Mouse (Mus musculus): ENCODE data around the gene Sbno2. TPM values are rescaled to one million over a fixed set of nuclear protein-coding genes. Genes with fewer than 3 reads are reported as not detected.

The Sbno2 gene
- polyA plus RNA-seq, 1 experiment from 2014 or later: 8.7 TPM

DNA sequence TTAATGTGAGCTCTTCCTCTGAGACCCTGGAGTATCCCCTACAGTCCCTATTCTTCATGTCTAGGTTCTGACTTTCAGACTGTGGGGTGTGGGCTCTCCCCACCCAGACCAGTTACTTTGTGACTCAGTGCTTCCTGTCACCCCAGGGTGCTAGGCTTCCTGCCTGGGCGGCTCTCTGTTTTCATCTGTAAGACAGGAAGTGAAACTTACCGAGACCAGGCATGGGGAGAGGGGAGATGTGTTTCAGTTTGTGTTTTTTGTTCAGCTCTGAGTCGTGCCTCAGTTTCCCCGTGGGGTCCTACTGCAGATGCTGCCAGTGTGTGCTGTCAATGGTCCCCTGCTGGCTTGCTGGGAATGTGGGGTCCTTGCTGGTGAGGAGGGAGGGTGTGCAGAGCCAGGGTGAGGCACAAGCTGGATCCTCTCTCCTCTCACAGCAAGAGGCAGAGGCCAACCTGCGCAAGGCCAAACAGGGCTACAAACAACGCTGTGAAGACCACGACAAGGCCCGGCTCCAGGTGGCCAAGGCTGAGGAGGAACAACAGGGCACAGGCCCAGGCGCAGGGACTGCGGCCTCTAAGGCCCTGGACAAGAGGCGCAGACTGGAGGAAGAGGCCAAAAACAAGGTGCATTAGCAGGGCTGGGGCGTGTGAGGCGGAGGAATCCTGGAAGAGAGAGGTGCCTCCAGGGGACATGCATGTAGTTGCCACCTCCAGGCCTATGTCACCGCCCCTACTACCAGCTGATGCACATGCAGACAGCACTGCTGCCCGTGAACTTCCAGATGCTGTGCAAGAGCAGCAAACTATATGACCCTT is 80.9 kb downstream of the Sbno2 start:
- no peak overlapping the region for H3K4me3 ChIP-seq (ENCODE audit: low read depth, low read length)
- ATAC-seq (0 out of 2 replicates have a peak, but pooled peaks have one; percentile 8), DNase-seq (no peak)
- H3K27ac ChIP-seq (ENCODE audit: low read depth): peak overlapping the region; percentile 59
- H3K9ac ChIP-seq (replicated peaks): peak overlapping the region; percentile 28; the same call in 1 of the 2 replicates
- 69% methylated on average over 15 of the region's 15 CpGs for WGBS (ENCODE audit: insufficient replicate concordance)
- H3K4me1 ChIP-seq (ENCODE audit: insufficient read depth): peaks cover 22% of the 10 kb centered on the region
- H3K4me2 ChIP-seq (ENCODE audit: low read depth, low read length): peak overlapping the region; percentile 16; the same call in 1 of the 2 replicates
- H3K9me3 ChIP-seq (ENCODE audit: low read length): no peaks in the 10 kb centered on the region
- TF ChIP-seq CTCF (IDR thresholded peaks at IDR 0.05; ENCODE audit: low read depth): no peak
- no peak for TF ChIP-seq EP300 (IDR thresholded peaks at IDR 0.05; ENCODE audit: low read depth)
- peaks cover 59% of the 10 kb centered on the region for H3K36me3 ChIP-seq (replicated peaks; ENCODE audit: insufficient read depth, low read length)
- peaks cover 4% of the 10 kb centered on the region; the same call in 1 of the 2 replicates for H3K27me3 ChIP-seq (ENCODE audit: insufficient read depth, low read length)

DNA sequence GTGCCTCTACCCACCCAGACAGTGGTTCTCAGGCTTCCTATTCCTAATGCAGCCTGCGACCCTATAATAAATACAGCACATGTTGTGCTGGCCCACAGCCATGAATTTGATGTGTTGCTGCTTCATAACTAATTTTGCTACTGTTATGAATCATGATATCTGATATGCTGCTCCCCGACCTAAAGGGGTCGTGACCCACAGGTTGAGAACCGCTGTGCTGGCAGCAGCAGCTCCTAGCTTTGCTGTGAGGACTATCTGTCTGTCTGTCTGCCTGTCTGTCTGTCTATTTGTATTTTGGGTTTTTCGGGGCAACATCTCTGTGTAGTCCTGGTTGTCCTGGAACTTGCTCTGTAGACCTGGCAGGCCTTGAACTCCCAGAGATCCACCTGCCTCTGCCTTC is 81.6 kb downstream of the Sbno2 start:
- Histone ChIP-seq H3K9ac (replicated peaks) (no peak overlapping the region; the same call in 1 of the 2 replicates), H3K9me3 (ENCODE audit: low read length) (no peaks in the 10 kb centered on the region), H3K36me3 (replicated peaks; ENCODE audit: insufficient read depth, low read length) (peaks cover 54% of the 10 kb centered on the region), H3K27me3 (ENCODE audit: insufficient read depth, low read length) (peaks cover 4% of the 10 kb centered on the region; the same call in 1 of the 2 replicates), H3K27ac (ENCODE audit: low read depth) (peak overlapping the region; percentile 59), H3K4me1 (ENCODE audit: insufficient read depth) (peaks cover 29% of the 10 kb centered on the region), H3K4me2 (ENCODE audit: low read depth, low read length) (peak overlapping the region; percentile 16; the same call in 1 of the 2 replicates), H3K4me3 (ENCODE audit: low read depth, low read length) (no peak overlapping the region)
- WGBS (ENCODE audit: insufficient replicate concordance): 71% methylated on average over 5 of the region's 5 CpGs
- DNase-seq (no peak), ATAC-seq (no peak)
- TF ChIP-seq CTCF (IDR thresholded peaks at IDR 0.05; ENCODE audit: low read depth): no peak
- no peak for TF ChIP-seq EP300 (IDR thresholded peaks at IDR 0.05; ENCODE audit: low read depth)

DNA sequence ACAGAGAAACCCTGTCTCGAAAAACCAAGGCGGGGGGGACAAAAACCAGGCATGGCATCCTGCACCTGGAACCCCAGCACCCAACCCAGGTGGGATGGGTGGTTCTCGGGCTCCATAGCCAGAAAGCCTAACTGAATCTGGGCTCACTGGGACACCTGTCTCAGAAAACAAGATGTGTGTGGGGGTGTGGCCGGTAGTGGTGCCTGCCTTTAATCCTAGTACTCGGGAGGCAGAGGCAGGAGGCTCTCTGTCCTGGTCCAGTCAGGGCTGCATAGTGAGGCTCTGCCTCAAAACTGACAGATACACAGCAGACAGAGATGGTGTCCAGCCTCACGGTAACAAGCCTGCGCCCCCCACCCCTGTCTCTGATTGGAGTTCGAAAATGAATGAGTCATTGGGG is 82.6 kb downstream of the Sbno2 start:
- Histone ChIP-seq H3K27ac (ENCODE audit: low read depth) (no peak overlapping the region), H3K4me1 (ENCODE audit: insufficient read depth) (peaks cover 31% of the 10 kb centered on the region), H3K9me3 (ENCODE audit: low read length) (no peaks in the 10 kb centered on the region), H3K36me3 (replicated peaks; ENCODE audit: insufficient read depth, low read length) (peaks cover 49% of the 10 kb centered on the region), H3K9ac (replicated peaks) (no peak overlapping the region), H3K27me3 (ENCODE audit: insufficient read depth, low read length) (peaks cover 4% of the 10 kb centered on the region; the same call in 1 of the 2 replicates), H3K4me2 (ENCODE audit: low read depth, low read length) (no peak overlapping the region), H3K4me3 (ENCODE audit: low read depth, low read length) (no peak overlapping the region)
- 91% methylated on average over 8 of the region's 8 CpGs for WGBS (ENCODE audit: insufficient replicate concordance)
- TF ChIP-seq CTCF (IDR thresholded peaks at IDR 0.05; ENCODE audit: low read depth) (no peak), EP300 (IDR thresholded peaks at IDR 0.05; ENCODE audit: low read depth) (no peak)
- DNase-seq (no peak), ATAC-seq (no peak)

DNA sequence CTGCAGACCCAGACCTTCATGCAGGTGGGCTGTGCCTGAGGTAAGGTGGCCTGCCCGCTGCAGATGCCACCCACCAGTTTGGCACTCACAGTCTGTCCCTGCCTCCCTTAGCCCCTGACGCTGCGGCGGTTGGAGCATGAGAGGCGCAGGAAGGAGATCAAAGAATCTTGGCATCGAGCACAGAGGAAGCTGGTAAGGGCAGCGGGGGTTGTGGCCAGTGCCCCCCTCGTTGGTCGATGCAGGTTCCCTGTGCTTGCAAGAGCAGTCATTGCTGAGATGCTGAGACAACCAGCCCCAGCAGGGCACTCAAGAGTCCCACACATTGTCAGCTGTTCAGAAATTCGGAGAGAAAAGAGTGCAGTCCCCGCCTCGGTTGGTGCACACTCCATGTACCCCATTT is 83.2 kb downstream of the Sbno2 start:
- DNase-seq: no peak
- ATAC-seq: no peak
- Histone ChIP-seq H3K4me3 (ENCODE audit: low read depth, low read length) (no peak overlapping the region), H3K27me3 (ENCODE audit: insufficient read depth, low read length) (peaks cover 4% of the 10 kb centered on the region; the same call in 1 of the 2 replicates), H3K27ac (ENCODE audit: low read depth) (no peak overlapping the region), H3K4me2 (ENCODE audit: low read depth, low read length) (no peak overlapping the region), H3K36me3 (replicated peaks; ENCODE audit: insufficient read depth, low read length) (peaks cover 42% of the 10 kb centered on the region), H3K9me3 (ENCODE audit: low read length) (no peaks in the 10 kb centered on the region), H3K4me1 (ENCODE audit: insufficient read depth) (peaks cover 33% of the 10 kb centered on the region), H3K9ac (replicated peaks) (no peak overlapping the region)
- TF ChIP-seq EP300 (IDR thresholded peaks at IDR 0.05; ENCODE audit: low read depth): no peak
- TF ChIP-seq CTCF (IDR thresholded peaks at IDR 0.05; ENCODE audit: low read depth): no peak
- 80% methylated on average over 12 of the region's 12 CpGs for WGBS (ENCODE audit: insufficient replicate concordance)

DNA sequence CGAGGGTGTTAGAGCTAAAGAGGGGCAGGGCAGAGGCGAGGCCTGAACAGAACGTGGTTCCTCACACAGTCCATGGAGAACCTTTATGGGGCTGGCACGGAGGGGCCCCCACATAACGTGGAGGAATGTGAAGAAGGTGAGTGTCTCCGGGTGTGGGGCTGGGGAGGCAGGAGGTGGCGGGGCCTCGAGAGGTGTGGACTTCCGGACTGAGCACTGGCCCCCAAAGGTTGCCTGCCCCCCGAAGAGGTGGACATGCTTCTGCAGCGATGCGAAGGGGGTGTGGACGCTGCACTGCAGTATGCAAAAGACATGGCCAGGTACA is 84.1 kb downstream of the Sbno2 start:
- Histone ChIP-seq H3K9me3 (ENCODE audit: low read length) (no peaks in the 10 kb centered on the region), H3K4me1 (ENCODE audit: insufficient read depth) (peaks cover 34% of the 10 kb centered on the region), H3K4me2 (ENCODE audit: low read depth, low read length) (no peak overlapping the region), H3K27me3 (ENCODE audit: insufficient read depth, low read length) (peaks cover 4% of the 10 kb centered on the region; the same call in 1 of the 2 replicates), H3K36me3 (replicated peaks; ENCODE audit: insufficient read depth, low read length) (peaks cover 33% of the 10 kb centered on the region), H3K9ac (replicated peaks) (no peak overlapping the region), H3K4me3 (ENCODE audit: low read depth, low read length) (no peak overlapping the region), H3K27ac (ENCODE audit: low read depth) (no peak overlapping the region)
- TF ChIP-seq EP300 (IDR thresholded peaks at IDR 0.05; ENCODE audit: low read depth): no peak
- TF ChIP-seq CTCF (IDR thresholded peaks at IDR 0.05; ENCODE audit: low read depth): no peak
- 89% methylated on average over 13 of the region's 13 CpGs for WGBS (ENCODE audit: insufficient replicate concordance)
- ATAC-seq: no peak
- DNase-seq: no peak

GRCm38 (mm10) chr10:80020603-80021319 is 84.6 kb downstream of the Sbno2 start:
- peaks cover 36% of the 10 kb centered on the region for H3K4me1 ChIP-seq (ENCODE audit: insufficient read depth)
- H3K27me3 ChIP-seq (ENCODE audit: insufficient read depth, low read length): peaks cover 4% of the 10 kb centered on the region; the same call in 1 of the 2 replicates
- peaks cover 30% of the 10 kb centered on the region for H3K36me3 ChIP-seq (replicated peaks; ENCODE audit: insufficient read depth, low read length)
- no peak overlapping the region for H3K27ac ChIP-seq (ENCODE audit: low read depth)
- H3K9ac ChIP-seq (replicated peaks): no peak overlapping the region
- ATAC-seq (no peak), DNase-seq (no peak)
- no peaks in the 10 kb centered on the region for H3K9me3 ChIP-seq (ENCODE audit: low read length)
- TF ChIP-seq EP300 (IDR thresholded peaks at IDR 0.05; ENCODE audit: low read depth): no peak
- TF ChIP-seq CTCF (IDR thresholded peaks at IDR 0.05; ENCODE audit: low read depth): peak; percentile 11
- H3K4me2 ChIP-seq (ENCODE audit: low read depth, low read length): no peak overlapping the region
- H3K4me3 ChIP-seq (ENCODE audit: low read depth, low read length): no peak overlapping the region
- WGBS (ENCODE audit: insufficient replicate concordance): 79% methylated on average over 18 of the region's 18 CpGs
